Mouse (Mus musculus) forebrain, embryonic 10.5 days (tissue): ENCODE measurements around the gene Ccdc57. TPM values are rescaled to one million over a fixed set of nuclear protein-coding genes. Genes with fewer than 3 reads are reported as not detected.
"Not testable (repeated sequence)": the region's sequence is repeated elsewhere in the genome, so short reads cannot be mapped to it uniquely, and the experiment has no call there.

Experiments
- DNase-seq: peaks from one replicate; pipeline ENCODE4 v3.0.0-alpha.2; 2017; ENCODE audit warnings: low spot score; ENCODE audit errors: extremely low spot score
- H3K27ac ChIP-seq: fragments of 300-500 bp; sonication (generic); 2 replicates; pipeline ENCODE4 v1.5.1; 2016; ENCODE audit warnings: mild to moderate bottlenecking
- H3K27me3 ChIP-seq: fragments of 300-500 bp; sonication (generic); 2 replicates; pipeline ENCODE4 v1.6.1; 2016; ENCODE audit warnings: mild to moderate bottlenecking; ENCODE audit not compliant: poor library complexity, severe bottlenecking
- H3K36me3 ChIP-seq: fragments of 300-500 bp; sonication (generic); replicated peaks from 2 replicates; pipeline ENCODE4 v1.6.1; 2016; ENCODE audit warnings: mild to moderate bottlenecking, moderate library complexity
- H3K4me1 ChIP-seq: fragments of 300-500 bp; sonication (generic); 2 replicates; pipeline ENCODE4 v1.6.1; 2016
- H3K4me3 ChIP-seq: fragments of 300-500 bp; sonication (generic); 2 replicates; pipeline ENCODE4 v1.5.1; 2016; ENCODE audit warnings: mild to moderate bottlenecking, moderate library complexity
- H3K9me3 ChIP-seq: fragments of 300-500 bp; sonication (generic); 2 replicates; pipeline ENCODE4 v1.6.1; 2016; ENCODE audit warnings: mild to moderate bottlenecking, moderate library complexity
- WGBS: fragments of 180-500 bp; shearing (Covaris S2); methylation state at CpG from one replicate; pipeline ENCODE4 v1.1.7; 2016; 5-methylcytosine and 5-hydroxymethylcytosine counted together
- polyA plus RNA-seq: library from polyadenylated mRNA; unstranded; fragments of >200 nt; fragmentation: Nextera tagmentation; extraction: Ambion mirVana; gene quantifications from 2 replicates; pipeline ENCODE4 v1.2.1, GENCODE M21; 2016

The Ccdc57 gene
- polyA plus RNA-seq, 1 experiment from 2014 or later = 8.6 TPM

DNA sequence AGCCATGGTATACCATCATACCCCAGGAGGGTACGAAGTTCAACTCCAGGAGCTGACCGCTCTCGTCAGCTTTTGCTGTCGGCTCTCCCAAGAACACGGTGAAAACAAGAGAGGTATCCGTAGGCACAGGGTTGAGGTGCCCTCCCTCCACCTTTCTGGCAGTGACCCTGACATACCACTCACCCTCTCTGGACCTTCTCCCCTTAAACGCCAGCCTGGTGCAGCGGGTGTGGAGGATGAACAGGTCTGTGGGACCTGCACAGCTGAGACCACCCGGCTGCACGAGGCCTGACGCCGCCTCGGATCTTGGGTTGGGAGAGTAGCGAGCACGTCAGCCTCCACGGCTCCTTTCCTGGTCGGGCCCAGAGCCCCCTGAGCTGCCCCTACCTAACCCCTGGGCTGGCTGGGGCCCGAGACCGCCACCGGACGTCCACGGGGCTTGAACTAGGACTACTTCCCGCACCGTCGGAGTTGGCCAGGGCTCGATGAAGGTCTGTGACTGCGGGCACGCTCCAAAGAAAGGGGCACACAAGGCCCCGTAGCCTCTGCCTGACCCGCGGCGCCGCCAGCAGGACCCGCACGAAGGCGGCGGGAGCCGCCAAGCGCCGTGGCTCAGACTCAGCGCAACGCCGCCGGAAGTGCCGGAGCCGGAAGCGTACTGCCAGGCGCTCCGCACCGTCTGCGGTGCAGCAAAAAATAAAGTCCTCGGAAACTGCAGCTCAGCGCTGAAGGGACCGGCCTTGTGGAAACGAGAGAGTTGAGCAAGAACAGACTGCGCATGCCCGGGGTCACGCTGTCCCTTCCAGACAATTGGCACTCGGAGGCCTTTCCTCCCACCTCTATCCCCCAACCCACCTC, 136.7 kb downstream of the Ccdc57 start, which contains the start of gene Dus1l:
Dus1l (minus strand) TSS at position 648 of the 858 bp plus-strand sequence.
- H3K27ac ChIP-seq = peak within 1 kb of the TSS; percentile 88
- WGBS = 2% methylated on average over 59 of the region's 59 CpGs
- peak; percentile 98 for DNase-seq

DNA sequence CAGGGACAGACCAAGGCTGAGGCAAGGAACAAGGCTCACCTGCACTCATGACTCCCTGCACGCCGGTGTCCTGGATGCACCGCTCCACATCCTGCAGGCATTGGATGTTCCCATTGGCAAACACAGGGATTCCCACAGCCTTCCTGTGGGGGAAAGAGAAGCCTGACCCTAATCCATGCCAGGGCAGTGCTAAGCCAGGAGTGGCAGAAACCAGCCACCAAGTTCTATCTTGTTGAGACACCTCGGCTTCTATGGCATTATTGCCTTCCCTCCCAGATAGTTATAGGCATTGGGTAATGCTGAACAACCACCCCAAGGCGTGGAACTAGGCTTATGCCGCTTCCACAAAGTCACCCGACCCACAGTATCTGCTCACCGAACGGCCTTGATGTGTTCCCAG, 140.0 kb downstream of the Ccdc57 start:
- peaks cover 72% of the 10 kb centered on the region for H3K36me3 ChIP-seq

More for the DNA sequence above, 136.7 kb downstream of the Ccdc57 start, which contains the start of gene Dus1l:
- Histone ChIP-seq H3K4me3 (peak within 1 kb of the TSS; percentile 70), H3K36me3 (peaks cover 40% of the 10 kb centered on the region), H3K4me1 (peaks cover 34% of the 10 kb centered on the region), H3K27me3 (no peaks in the 10 kb centered on the region), H3K9me3 (no peaks in the 10 kb centered on the region)

DNA sequence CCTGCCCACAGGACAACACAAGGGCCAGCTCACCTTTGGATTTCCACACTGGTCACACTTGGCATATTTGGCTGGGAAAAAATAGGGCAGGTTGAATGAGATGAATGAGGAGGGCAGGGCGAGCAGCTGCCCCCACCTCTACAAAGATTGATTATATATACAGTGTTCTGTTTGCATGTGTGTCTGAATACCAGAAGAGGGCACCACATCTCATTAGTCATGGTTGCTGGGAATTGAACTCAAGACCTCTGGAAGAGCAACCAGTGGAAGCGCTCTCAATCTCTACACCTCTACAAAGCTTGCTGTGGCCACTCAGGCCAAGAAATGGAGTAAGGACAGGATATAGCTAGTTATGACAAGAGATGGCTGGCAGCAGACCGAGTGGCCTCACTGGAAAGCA, 142.9 kb downstream of the Ccdc57 start:
- DNase-seq = no peak
- Histone ChIP-seq H3K4me3 (no peak overlapping the region), H3K9me3 (no peaks in the 10 kb centered on the region), H3K36me3 (peaks cover 96% of the 10 kb centered on the region), H3K4me1 (peaks cover 18% of the 10 kb centered on the region), H3K27me3 (no peaks in the 10 kb centered on the region), H3K27ac (no peak overlapping the region)
- WGBS = 88% methylated on average over 3 of the region's 3 CpGs

More for the DNA sequence above, 140.0 kb downstream of the Ccdc57 start:
- 93% methylated on average over 9 of the region's 9 CpGs for WGBS
- no peak for DNase-seq
- Histone ChIP-seq H3K27ac (no peak overlapping the region), H3K27me3 (no peaks in the 10 kb centered on the region), H3K9me3 (no peaks in the 10 kb centered on the region), H3K4me1 (peaks cover 22% of the 10 kb centered on the region), H3K4me3 (no peak overlapping the region)

DNA sequence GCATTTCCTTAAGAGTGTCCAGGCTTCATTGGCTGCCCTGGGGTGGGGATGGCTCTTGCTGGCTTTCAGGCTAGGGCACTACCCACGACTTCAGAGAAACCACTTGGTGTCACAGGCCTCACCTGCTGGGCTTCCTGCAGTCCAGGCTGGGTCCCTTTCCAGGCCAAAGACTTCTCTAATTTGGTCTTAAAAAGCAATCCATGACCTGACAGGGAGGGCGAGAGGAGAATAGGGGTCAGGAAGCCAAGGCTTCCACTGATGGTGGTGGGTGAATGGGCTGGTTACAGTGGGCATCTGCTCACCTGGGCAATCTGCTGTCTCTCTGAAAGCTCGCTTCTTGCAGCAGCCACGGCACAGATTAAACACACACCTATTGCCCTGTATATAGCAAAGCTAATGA, 143.3 kb downstream of the Ccdc57 start:
- Histone ChIP-seq H3K27me3 (no peaks in the 10 kb centered on the region), H3K9me3 (no peaks in the 10 kb centered on the region), H3K4me3 (no peak overlapping the region), H3K36me3 (peaks cover 91% of the 10 kb centered on the region), H3K27ac (no peak overlapping the region), H3K4me1 (peaks cover 17% of the 10 kb centered on the region)
- DNase-seq = no peak
- 91% methylated on average over 4 of the region's 4 CpGs for WGBS

DNA sequence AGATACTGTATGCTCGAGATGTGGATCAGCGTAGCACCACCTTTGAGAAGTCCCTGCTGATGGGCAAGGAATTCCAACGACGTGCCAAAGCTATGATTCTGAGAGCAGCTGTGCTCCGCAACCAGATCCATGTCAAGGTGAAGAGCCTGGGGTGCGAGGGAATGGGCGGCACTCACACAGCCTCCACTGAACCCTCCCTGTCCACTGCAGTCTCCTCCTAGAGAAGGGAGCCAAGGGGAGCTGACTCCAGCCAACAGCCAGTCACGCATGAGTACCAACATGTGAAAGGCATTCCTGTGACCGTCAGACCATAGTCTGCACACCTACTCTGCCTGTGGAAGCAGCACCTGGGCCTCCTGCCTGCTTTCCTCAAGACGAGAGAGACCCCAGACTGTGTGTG, 144.2 kb downstream of the Ccdc57 start:
- not testable (repeated sequence) for H3K9me3 ChIP-seq, H3K4me3 ChIP-seq, DNase-seq, H3K27me3 ChIP-seq, H3K27ac ChIP-seq
- H3K4me1 ChIP-seq = peaks cover 23% of the 10 kb centered on the region
- 90% methylated on average over 9 of the region's 10 CpGs for WGBS
- peaks cover 82% of the 10 kb centered on the region for H3K36me3 ChIP-seq

DNA sequence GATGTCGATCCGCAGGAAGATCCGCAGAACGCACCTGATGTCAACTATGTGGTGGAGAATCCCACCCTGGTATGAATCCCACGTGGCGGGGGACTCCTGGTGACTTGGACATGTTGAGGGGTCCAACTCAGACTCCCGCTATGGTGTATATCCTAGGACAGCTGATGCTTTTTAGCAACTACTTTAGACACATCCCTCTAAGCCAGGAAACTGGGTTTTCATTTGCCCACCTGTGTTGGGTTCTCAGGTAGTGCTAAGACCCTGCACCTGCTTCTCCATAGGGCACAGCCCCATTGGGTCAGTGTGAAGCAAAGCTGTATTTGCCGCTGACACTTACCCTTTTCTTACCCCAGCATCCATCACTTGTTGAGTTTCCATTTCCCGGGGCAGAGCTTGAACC, 147.5 kb downstream of the Ccdc57 start:
- H3K36me3 ChIP-seq = peaks cover 74% of the 10 kb centered on the region
- H3K9me3 ChIP-seq = no peaks in the 10 kb centered on the region
- WGBS = 37% methylated on average over 9 of the region's 9 CpGs
- H3K4me3 ChIP-seq = peak overlapping the region; percentile 99
- H3K27ac ChIP-seq = peak overlapping the region; percentile 89
- DNase-seq = no peak
- H3K27me3 ChIP-seq = peaks cover 14% of the 10 kb centered on the region
- H3K4me1 ChIP-seq = peaks cover 31% of the 10 kb centered on the region

DNA sequence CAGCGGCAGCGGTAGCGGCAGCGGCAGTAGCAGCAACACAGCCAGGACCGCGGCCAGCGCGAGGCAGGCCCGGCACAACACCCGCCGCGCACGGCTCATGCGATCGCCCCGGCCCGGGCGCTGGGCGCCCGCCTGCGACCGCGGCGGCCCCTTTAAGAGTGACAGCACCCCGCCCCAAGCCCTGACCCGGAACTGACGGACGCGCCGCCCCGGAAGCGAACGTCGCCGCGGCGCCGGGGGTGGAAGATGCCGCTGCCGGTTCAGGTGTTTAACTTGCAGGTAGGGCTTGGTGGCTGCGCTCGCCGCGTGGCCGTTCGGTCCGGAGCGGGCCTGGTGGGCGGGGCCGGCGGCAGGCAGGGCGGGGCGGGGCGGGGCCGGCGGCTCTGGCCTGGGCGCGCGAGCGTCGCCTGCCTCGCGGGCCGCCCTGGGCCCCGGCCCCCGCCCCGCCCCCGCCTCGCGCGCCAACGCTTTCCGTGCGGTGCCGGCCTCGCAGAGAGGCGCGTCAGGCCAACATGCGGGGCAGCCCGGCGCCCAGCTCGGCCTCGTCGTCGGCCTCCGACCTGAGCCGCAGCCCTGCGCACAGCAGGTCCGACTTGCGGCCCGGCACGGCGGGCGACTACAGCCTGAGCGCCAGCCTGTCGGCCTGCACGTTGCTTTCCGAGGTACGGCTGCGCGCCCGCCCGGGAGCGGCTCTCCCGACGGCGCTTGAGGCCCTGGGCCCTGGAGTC, 148.4 kb downstream of the Ccdc57 start, which contains the start of the genes Rfng and Gps1:
Rfng (minus strand) TSS at position 144 of the 728 bp plus-strand sequence.
Gps1 (plus strand) TSS at position 209 of the 728 bp plus-strand sequence.
- no peaks in the 10 kb centered on the region for H3K9me3 ChIP-seq
- DNase-seq = peak; percentile 84
- peaks cover 68% of the 10 kb centered on the region for H3K36me3 ChIP-seq
- peaks cover 31% of the 10 kb centered on the region for H3K4me1 ChIP-seq
- H3K27ac ChIP-seq = peak within 1 kb of the TSS; percentile 89
- H3K4me3 ChIP-seq = peak within 1 kb of the TSS; percentile 99
- peaks cover 14% of the 10 kb centered on the region for H3K27me3 ChIP-seq
- under 1% methylated on average over 86 of the region's 107 CpGs for WGBS

DNA sequence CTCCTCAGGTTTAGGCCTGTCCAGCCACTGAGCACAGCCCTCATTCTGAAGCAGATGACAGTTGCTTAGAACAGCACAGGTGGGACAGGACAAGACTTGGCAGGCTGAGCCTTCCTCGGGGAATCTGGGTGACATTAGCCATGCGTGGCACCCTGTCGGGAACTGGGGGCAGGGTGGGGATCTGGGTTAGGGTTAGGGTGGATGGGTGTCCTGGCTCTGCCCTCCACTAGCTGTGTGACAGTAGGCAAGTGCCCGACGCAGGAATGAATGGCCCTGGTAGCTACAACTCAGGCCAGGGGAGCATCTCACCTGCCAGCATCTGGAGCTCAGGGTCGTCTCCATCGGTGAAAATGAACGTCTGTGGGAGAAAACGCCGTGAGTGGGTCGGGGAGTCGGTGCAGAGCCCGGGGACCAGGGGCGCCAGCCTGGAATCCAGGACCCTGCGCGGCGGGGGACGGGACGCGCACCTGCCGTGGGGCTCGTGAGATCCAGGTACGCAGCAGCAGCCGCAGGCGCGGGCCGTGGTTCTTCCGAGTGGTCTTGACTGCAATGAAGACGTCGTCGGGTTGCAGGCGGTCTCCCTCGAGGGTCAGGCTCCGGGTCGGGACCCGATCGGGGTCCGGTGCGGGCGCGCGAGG, 149.1 kb downstream of the Ccdc57 start:
- peak overlapping the region; percentile 89 for H3K27ac ChIP-seq
- H3K36me3 ChIP-seq = peaks cover 62% of the 10 kb centered on the region
- 2% methylated on average over 42 of the region's 42 CpGs for WGBS
- no peaks in the 10 kb centered on the region for H3K9me3 ChIP-seq
- H3K27me3 ChIP-seq = peaks cover 14% of the 10 kb centered on the region
- peak overlapping the region; percentile 99 for H3K4me3 ChIP-seq
- peaks cover 31% of the 10 kb centered on the region for H3K4me1 ChIP-seq
- no peak for DNase-seq

DNA sequence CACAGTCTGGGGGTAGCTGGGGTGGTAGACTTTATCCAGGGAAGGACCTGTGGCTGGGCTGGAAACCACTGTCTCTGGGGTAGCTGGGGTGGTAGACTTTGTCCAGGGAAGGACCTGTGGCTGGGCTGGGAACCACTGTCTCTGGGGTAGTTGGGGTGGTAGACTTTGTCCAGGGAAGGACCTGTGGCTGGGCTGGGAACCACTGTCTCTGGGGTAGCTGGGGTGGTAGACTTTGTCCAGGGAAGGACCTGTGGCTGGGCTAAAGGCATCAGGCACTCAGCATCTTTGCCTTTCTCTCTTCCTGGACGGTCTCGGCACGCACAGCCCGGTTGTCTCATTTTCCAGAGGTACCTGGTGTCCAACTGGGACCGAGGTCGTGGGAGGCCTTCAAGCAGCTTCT, 151.3 kb downstream of the Ccdc57 start:
- not testable (repeated sequence) for H3K4me3 ChIP-seq, H3K27ac ChIP-seq, DNase-seq, H3K9me3 ChIP-seq
- Histone ChIP-seq H3K4me1 (peaks cover 41% of the 10 kb centered on the region), H3K27me3 (peaks cover 14% of the 10 kb centered on the region), H3K36me3 (peaks cover 40% of the 10 kb centered on the region)
- 98% methylated on average over 6 of the region's 6 CpGs for WGBS

DNA sequence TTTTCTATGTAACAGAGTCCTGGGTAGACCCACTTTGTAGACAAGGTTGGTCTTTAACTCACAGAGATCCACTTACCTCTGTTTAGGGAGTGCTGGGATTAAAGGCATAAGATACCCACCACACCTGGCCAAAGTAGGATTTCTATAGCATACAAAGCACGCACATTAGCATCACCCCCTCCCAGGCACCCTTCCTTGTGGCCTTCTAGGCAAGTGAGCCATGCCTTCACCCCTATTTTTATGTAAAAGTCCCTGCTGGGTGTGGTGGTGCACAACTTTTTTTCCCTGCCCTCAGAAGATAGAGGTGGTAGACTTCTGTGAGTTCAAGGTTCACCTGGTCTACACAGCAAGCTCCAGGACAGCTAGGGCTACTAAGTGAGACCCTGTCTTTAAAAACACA, 152.8 kb downstream of the Ccdc57 start:
- no peak for DNase-seq
- Histone ChIP-seq H3K4me3 (no peak overlapping the region), H3K9me3 (no peaks in the 10 kb centered on the region), H3K36me3 (peaks cover 28% of the 10 kb centered on the region), H3K27me3 (peaks cover 14% of the 10 kb centered on the region), H3K4me1 (peaks cover 33% of the 10 kb centered on the region), H3K27ac (no peak overlapping the region)
- WGBS = 76% methylated on average over 1 of the region's 1 CpGs

DNA sequence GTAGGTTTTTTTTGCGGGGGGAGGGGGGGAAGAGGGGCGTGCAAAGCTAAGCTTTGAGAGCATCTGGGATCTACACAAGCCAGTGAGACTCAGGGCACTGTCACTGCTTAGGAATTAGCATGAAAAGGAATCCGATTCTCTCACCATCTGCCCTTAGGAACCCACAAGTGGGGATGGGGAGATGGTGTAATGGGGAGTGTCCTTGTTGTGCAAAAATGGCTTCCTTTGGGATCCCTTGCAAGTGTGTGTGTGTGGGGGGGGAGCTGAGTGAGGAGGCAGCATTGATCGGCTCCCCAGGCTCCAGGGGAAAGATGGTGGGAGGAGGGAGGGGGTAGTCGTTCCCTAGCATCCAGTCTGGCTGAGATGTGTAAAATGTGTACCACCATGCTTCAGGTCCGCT, 155.5 kb downstream of the Ccdc57 start:
- WGBS = 37% methylated on average over 6 of the region's 6 CpGs
- no peak for DNase-seq

More for the DNA sequence above, 155.5 kb downstream of the Ccdc57 start:
- no peak overlapping the region for H3K27ac ChIP-seq
- H3K4me3 ChIP-seq = no peak overlapping the region
- peaks cover 16% of the 10 kb centered on the region for H3K4me1 ChIP-seq
- H3K9me3 ChIP-seq = no peaks in the 10 kb centered on the region
- H3K27me3 ChIP-seq = no peaks in the 10 kb centered on the region
- H3K36me3 ChIP-seq = peaks cover 20% of the 10 kb centered on the region
